Mouse (Mus musculus): ENCODE measurements around the gene Gm43738.
A peak's percentile ranks its signal among the peaks of the same experiment; 100 is the strongest.

Gm43738 gene

DNA sequence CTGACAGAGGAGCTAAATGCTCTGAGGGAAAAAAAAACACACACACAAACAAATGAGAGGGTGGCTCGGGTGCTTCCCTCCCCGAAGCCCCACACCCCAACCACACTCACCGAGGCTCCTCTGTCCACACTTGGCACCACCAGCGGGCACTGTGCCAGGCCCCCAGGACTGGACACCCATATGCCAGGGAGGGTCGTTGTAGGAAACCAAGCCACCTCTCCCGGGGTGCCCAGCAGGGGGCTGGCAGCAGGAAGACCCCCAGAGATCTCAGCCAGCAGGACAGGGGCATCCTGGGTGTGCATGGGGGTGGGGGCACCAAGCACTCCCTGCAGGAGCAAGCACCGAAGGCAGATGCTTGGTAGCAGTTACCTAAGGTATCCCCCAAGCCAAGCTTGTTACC is at the start of gene Gm43738:
Gene Gm43738 (minus strand): TSS at position 289 of the 400 bp plus-strand sequence.
- DNase-seq, result peak in 1 of 2 experiments; percentile 54

- no peak for DNase-seq
Measured at GRCm38 (mm10) chr3:89148567-89148966, 47.7 kb upstream of the Gm43738 start.

- no peak for DNase-seq
Measured at GRCm38 (mm10) chr3:89147979-89148311, 47.0 kb upstream of the Gm43738 start.

DNA sequence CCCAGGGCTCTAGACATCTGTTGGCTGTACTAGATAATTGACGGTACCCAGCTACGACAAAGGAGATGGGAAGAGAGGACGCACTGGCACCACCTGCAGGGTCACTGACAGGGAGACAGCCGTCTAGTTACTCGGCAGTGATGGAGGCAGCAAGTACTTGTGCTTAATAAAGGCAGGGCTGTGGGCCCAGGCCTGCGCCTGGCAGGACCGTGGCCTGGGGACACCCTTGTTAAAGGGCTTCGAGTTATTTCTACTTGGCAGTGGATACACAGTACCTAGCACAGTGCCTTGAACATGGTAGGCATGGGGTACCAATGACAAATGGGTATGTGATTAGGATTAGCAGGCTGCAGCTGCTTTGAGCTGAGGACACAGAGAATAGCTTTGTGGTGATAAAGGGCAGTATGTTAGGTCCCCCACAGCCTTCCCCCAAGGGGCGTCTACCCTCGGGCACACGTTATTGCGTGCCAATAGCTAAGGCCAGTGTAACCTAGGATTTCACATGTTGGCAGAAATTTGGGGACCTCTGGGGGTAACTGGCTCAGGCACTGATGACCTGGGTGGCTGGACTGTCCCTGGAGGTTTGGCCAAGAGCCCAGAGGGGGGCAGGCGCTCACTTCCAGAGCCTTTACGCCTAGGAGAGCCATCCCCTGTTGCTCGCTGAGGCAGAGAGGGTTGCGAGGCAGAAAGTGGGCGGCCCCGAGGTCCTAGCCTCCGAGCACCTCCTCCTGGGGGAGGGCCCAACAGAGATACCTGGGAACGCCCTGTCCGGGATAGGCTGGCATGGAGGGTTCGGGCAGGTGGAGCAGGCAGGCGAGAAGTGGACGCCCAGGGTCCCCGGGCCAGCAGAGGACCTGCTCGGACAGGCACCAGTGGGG is 46.4 kb upstream of the Gm43738 start:
- peak; percentile 72 to 88 for DNase-seq

DNA sequence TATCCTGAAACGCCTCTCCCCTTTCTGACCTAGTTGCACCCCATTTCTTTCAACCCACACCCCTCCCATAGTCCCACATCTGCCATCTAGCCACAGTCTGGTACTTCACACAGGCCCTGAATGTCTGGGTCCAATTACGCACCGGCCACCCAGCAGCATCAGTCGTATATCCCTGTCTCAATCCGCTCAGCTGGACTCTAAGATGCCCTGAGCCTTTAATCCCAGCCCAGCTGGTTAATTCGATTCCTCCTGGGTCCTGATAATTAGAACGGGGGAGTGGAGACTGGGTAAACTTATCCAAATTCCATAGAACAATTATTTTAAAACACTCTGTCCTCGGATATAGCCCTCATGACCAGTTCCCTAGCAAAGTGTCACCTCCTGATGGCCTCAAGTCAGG is 44.7 kb upstream of the Gm43738 start:
- no peak for DNase-seq

- DNase-seq, result peak; percentile 58 to 81
Measured at GRCm38 (mm10) chr3:89144821-89145220, 43.9 kb upstream of the Gm43738 start.

DNA sequence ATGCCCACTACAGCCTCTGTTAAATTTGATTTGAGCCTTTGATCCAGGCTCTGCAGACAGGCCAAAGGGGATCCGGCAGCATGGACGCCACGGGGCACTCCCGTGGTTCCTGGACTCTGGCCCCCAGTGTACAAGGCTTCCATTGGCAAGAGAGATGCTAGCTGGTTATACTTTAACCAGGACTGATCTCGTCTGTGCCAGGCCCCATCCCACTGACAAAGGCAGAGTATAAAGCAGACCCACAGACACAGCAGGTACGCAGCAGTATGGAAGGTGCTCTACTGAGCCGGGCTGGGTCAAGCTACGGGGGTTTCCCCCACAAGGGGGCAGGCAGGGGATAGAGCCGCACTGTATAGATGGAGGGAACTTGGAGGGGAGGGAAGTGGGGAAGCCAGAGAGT is 35.5 kb upstream of the Gm43738 start:
- peak; percentile 83 to 93 for DNase-seq

DNA sequence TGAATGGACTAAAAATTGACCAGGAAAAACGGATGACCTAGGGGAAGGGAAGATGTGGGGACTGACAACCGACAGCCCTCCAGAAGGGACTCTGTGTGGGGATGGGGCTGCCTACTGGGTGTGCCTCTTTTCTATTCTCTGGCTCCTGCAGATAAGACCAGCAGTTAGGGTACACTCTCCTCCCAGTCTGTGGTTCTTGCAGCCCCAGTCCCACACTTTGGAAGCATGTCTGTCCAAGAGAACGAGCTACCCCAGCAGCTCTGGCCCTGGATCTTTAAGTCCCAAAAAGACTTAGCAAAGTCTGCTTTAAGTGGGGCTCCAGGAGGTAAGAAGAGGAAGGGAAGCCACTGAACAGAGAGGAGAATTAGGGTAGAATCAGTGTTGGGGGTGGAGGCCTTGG is 35.1 kb upstream of the Gm43738 start, which contains the start of gene Pklr:
Gene Pklr (plus strand): TSS at position 185 of the 400 bp plus-strand sequence.
- DNase-seq, result no peak

- DNase-seq, result no peak
Measured at GRCm38 (mm10) chr3:89133752-89134151, 32.9 kb upstream of the Gm43738 start.

DNA sequence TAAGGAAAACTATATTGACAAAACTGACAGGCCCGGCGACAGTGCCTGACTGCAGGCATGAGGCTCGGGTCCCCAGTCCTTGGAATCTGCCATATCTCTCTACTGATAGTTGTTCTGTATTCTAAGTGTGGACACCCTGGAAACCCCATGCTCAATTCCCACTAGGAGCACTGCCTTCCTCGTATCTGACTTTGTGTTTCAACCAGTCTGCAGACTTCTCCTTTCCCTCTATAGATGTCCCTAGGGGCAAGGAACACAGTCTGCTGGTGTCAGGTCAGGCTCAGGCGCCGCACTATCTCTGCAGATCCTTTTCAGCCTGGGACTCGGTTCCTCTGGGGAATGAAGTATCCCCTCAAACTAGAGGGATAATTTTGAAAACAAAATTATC is 32.2 kb upstream of the Gm43738 start:
- DNase-seq, result no peak

DNA sequence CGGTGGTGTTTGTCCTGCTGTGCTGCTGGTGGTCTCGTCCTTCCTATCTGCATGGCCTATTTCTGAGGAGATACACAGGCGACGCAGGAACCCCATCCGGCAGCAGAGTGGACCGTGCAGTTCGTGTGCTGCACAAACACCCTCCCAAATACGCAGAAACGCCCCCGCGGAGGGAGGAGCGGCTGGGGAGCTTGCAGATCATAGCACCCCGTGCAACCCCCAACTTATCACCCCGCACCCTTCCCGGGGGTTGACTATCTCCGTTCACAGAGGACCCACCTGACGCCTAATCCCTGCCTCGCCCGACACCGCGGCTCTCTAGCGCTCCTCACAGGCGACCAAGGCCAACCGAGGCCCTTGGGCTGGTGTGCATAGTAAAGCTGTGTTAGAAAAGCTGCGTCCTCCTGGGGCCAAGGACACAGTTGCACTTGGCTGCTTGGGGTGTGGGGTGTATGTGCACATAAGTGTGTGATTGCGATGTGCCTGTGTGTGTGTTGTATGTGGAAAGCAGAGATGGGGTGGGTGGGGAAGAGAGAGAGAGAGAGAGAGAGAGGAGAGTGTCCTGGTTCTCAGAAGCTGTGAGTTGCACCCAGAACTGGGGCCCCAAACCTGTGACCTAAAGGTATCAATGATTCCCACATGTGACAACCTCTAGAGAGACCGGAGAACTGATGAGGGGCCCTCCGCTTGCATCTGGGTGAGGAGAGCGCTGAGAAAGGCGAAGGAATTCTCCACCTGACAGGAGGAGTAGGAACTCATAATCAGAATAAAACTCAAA is 31.6 kb upstream of the Gm43738 start:
- peak; percentile 37 to 61 for DNase-seq

GRCm38 (mm10) chr3:89131816-89132215 is 30.9 kb upstream of the Gm43738 start:
- peak in 1 of 2 experiments; percentile 6 for DNase-seq

DNA sequence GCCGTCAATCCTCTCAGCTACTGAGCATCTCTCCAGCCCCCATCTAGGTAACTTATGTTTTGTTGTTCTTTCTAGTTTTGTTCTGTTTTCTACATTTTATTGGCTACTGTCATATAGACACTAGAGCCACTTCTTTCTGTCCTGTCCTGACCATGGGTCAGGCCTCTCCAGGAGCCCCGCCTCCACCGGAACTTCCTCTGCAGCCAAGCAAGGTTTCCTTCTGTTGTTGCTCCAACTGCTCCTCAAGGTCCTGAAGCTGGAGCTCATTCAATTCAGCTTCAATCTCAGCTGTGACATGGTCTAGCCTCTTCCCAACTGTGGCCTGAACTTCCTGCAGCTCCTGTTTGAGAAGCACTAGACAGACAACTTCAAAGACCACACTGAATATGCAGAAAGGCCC is 29.0 kb upstream of the Gm43738 start:
- DNase-seq, result no peak

DNA sequence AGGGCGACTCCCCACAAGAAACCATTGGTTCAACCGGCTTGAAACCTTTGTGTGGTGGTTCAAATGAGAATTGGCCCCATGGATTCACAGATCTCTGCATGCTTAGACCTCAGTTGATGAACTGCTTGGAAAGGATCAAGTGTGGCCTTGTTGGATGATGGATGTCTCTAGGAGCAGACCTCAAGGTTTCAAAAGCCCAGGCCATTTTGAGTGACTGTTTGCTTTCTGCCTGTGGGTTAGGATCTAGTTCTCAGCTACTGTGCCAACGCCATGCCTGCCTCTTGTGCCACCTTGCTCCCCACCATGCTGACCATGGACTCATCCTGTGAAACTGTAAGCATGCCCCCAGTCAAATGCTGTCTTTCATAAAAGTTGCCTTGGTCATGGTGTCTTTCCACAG is 25.1 kb upstream of the Gm43738 start:
- DNase-seq, result no peak

- peak in 1 of 2 experiments; percentile 62 for DNase-seq
Measured at GRCm38 (mm10) chr3:89124241-89124640, 23.3 kb upstream of the Gm43738 start.

DNA sequence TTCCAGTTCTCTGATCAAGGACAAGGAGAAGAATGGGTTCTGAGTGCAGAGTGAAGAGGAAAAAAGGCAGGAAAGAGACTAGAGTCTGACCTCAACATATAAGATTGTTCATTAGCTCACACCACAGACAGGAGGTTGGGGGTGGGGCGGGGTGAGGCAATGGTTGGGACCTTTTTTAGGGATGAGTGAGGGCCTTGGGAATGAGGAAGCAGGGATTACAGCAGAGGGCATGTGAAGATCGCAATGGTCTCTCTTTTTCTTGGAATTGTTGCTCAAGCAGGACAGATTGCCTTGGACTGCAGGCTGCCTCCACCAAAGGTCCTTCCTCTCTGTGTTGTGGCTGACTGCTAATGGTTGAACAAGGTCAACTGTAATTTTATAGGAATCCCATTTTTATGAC is 22.4 kb upstream of the Gm43738 start:
- no peak for DNase-seq

DNA sequence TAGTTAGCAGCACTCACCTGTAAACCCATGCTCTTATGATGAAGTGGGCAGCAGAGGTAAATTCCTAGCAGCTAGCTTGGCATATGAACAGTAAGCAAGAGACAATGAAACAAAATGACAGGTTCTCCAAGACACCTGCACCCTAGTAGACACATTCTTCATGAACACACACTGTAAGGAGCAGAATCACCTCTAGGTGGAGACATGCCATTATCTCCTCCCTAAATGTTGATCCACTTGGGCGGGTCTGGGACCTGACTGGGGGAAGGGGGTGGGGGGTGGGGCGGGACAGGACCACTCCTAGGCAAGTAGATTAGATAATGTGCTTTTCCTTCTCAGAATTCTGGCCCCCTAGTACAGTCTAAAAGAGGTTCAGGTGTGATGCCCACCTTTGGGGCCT is 14.6 kb upstream of the Gm43738 start:
- DNase-seq, result peak in 1 of 2 experiments; percentile 60

DNA sequence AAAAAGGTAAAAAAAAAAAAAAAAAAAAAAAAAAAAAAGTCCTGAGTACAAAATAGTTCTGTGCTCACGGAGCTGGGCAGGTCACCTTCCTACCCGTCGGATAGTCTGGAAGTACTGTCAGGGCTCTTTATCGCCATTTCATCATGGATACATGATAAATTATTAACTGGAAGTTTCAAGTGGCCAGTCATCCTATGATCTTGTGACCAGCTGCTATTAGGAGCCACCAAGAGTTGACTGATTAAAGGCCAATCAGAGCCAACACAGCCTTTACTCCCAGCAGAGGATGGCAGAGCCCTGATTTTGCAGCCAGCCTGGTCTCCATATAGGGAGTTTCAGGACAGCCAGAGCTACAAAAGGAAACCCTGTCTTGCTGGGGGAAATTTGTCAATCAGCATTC is 12.2 kb upstream of the Gm43738 start:
- peak; percentile 38 to 61 for DNase-seq

GRCm38 (mm10) chr3:89108146-89108545 is 7.2 kb upstream of the Gm43738 start:
- DNase-seq, result no peak

DNA sequence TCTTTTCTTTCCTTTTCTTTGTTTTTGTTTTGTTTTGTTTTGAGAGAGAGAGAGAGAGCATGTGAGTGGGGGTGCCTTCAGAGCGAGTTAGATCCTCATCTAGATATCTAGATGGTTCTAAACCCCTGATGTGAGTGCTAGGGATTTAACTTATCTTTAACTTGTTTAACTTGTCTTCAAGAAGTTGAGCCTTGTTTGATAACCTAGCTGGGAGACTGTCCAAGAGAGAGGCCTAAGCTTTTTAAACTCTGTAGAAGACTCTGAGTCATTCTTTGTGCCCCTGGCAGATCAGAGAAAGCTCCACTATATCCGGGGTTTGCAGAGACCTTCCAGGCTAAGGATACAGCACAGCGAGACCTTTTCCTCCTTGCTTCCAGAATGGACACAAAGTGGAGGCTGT is 6.6 kb upstream of the Gm43738 start:
- no peak for DNase-seq

- DNase-seq, result no peak
Measured at GRCm38 (mm10) chr3:89106881-89107280, 6.0 kb upstream of the Gm43738 start.

- no peak for DNase-seq
Measured at GRCm38 (mm10) chr3:89103291-89103595, 2.3 kb upstream of the Gm43738 start.

GRCm38 (mm10) chr3:89102495-89103290 is 1.8 kb upstream of the Gm43738 start:
- no peak for DNase-seq

Measured in kidney, postnatal 25 days (tissue).